Mouse (Mus musculus) Muller cell, postnatal 12 days (primary cell): ENCODE measurements at regions not wholly inside any gene's neighbourhood (a gene's known extent, or its start where the extent isn't known, plus 50 kb on each side); places are given as distances from the start of the nearest gene placed in this dataset.

Experiments used
- DNase-seq: peaks from one replicate; pipeline ENCODE4 v3.0.0-alpha.2; 2015; ENCODE audit errors: inconsistent ontology term

GRCm38 (mm10) chr13:14898495-14898894 lies 268.5 kb downstream of the AW209491 start:
- DNase-seq = no peak

- DNase-seq = peak; percentile 51
Observed at GRCm38 (mm10) chr13:14930137-14930785, 300.3 kb downstream of the AW209491 start.

DNA sequence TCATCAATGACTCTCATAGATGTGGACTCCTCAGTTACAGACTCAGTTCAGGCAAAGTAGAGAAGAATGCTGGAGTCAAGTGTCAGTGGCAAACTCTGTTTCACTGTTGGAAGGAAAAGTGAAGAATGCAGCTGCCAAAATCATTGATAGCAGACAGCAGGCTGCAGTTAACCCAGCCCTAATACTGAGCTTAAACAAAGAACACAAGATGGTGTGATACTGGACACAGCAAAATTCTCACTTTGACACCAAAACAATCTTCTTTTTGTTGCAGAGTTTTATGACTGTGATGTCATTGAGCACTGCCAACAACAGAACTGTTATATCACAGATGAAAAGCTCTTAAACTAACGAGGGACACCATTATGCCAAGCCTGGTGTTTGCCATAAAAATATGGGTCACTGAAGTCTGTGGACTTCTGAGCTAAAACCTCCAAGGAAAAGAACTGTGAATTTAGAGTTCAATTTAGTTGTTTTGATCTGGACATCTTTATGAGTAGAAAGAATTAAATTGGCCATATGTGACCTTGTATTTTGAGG lies 336.3 kb downstream of the AW209491 start:
- peak; percentile 34 for DNase-seq

DNA sequence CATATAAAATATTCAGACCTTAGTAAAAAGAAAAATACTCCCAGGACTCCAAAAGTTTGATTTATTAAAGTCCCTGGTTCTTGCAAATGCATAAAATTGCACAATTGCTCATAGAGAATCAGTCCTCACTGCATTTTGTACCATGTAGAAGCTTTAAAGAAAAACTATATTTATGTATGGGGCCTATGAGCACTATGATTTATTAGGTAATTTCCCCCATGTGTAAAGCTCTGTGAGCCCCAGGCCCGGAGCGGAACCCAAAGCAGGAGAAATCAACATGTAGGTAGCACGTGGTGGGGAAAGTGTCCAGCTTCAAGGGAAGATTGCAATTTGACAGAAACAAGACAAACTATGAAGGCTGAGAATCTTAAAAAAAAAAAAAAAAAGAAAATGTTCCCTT lies 372.7 kb downstream of the AW209491 start:
- DNase-seq = no peak

DNA sequence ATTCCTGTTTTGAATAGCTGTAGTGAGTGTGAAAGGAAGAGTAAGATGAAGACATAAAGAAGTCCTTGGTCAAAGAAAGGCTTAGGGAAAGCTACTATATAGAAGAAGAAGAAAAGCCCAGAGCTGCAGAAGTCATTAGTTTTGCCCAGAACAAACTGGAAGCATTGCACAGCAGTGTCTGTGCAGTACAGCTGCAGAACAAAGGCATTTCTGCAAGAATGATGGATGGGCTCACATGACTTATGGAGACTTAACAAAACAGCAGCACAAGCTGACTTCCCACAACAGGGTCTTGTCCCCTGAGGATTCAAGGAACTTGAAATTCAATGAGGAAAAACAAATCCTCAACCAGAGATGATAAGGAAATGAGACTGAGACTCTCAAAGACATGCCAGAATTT lies 381.7 kb downstream of the AW209491 start:
- DNase-seq = no peak

GRCm38 (mm10) chr13:15018811-15019745 lies 389.1 kb downstream of the AW209491 start:
- no peak for DNase-seq

DNA sequence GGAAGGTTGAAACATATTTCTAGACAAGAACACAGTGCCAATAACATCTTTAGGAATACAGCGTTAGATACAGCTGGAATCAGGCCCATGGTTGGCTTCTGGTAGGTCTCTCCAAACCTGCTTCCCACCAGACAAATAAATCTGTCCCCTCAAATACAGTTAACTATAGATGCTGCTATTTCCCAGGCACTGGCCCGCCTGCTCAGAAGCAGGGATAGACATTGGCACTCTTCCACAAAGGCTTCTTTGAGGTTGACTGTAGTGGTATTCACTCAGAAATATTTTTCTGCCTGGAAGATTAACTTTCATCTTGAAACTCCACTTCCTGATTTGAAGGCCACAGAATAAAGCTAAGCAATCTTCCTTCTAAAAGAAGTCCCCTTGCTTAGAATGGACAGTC lies 396.6 kb downstream of the AW209491 start:
- no peak for DNase-seq

DNA sequence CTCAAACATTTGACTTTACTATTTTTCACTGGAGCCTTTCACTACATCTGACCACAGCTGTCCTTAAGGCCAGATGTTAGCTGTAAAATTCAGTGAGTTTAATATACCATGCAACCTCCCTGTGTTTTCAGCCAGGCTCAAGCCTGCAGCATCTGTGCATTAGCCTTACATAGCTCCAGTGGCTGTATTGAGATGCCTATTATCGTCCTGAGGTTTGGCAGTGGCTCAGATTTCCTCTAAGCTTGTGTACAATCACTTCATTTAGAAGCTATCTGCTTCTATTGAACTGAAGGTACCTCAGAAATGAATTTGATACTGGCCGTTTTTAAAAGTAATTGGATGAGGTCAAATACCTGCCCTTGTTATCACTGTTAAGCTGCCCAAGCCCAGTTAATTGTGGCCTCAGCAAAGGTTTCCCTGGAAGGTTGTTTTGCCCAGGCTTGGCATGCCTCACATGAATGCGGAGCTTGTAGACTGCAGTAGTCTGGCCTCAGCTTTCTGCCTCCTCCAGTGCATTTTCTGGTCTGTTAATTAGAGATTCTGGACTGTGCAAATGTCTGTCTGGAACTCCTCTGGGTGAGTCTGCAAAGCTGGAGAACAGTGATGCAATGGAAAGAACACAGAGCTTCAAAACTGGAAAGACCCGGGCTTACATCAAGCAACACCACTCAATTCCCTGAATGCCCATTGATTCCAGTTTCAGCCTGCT lies 410.2 kb upstream of the Gli3 start:
- peak; percentile 88 for DNase-seq

DNA sequence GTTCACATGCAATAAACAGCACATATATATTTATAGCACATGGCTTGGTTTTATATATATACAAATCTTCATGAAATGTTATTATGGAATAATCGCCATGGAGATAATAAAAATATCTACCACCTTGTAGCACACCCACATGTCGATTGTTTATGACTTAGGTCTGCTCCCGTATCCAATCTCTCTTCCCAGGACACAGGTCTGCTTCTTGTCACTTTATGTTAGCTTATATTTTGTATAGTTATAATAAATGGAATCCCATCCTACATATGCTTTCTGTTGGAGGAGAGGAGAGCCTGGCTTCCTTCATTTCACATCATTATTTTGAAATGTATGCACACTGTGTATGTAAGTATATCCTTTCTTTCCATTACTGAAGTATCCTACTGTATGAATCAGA lies 408.3 kb upstream of the Gli3 start:
- no peak for DNase-seq

DNA sequence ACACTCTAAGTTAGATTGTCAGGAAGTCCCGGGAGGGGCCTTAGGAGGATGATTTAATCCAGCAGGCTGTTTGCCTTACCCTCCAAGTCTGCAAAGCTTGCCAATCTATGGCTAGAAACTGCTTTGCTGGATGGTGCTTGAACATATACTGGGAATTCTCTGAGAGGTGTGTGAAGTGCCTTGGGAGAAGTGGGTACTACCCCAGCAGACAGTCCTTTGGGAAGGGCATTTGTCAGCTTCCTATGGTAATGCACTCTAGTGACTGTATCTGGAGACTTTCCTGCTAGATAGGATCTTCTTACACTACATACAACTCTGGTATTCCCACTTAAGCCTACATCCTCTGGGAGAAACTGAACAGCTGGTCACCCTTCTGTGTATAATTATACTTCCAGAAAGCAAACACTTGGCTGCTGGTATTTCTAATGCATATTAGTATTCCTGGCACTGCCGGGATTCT lies 384.4 kb upstream of the Gli3 start:
- no peak for DNase-seq

GRCm38 (mm10) chr13:15079148-15079547 lies 383.9 kb upstream of the Gli3 start:
- DNase-seq = no peak

- no peak for DNase-seq
Observed at GRCm38 (mm10) chr13:15082255-15082932, 380.6 kb upstream of the Gli3 start.

- DNase-seq = peak; percentile 55
Observed at GRCm38 (mm10) chr13:15094836-15095235, 368.2 kb upstream of the Gli3 start.

DNA sequence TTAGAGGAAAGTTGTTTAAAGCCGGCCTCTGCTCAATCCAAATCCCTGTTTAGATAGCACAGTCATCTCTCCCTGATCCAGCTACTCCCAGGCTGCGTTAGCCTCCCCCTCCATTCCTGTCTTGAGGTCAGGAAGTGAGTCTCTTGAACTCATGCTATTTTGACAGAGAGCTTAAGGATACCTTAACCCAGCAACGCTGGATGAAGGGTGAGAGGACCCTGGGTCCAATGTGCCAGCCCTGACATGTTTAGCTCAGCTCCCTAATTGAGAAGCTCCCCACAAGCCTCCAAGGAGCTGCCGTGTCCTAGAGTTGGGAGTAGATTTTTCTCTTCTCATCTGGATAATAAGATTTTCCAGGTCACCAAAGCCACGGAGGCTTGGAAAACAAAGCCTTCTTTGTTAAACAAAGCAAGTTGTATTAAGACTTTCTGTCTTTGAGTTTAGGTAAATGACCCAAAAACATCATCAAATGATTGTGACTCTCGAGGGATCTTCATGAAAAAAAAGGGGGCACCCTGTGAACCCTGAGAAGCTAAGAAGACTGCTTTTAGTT lies 355.2 kb upstream of the Gli3 start:
- peak; percentile 77 for DNase-seq

DNA sequence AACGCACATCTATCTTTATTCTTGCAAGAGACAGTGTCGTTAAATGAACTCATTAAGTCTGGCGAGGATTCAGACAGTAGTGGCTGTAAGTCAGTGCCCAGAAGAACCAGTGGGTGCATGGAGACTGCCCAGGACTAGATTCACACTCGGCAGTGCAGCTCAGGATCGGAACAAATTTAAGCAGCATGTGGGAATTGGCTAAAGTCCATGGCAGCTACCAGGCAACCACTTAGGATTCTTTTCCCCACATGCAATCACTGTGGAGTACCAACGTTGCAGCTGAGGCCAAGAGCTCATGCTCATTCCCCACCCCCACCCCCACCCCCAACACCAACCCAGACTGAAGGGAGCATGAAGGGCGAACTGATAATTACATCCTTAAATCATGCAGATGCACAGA lies 349.7 kb upstream of the Gli3 start:
- DNase-seq = peak; percentile 50

DNA sequence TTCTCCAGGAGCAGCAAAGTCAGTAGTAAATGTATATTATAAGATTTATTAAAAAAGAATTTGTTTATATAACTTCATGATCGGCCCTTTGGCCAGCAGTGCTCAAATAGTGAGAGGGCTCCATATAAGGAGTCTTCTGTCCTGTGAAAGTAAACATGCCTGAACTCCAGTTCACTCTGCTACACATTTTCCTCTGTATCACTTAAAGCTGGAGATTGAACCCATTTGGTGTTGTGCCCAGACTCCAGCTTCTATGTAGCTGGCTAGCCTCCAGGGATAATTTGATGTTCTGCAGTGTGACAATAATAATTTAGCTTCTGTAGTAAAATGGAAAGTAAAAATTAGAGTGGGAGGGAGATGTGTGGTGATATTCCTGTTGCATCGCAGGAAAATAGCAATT lies 332.8 kb upstream of the Gli3 start:
- no peak for DNase-seq

GRCm38 (mm10) chr13:15146167-15146566 lies 316.9 kb upstream of the Gli3 start:
- no peak for DNase-seq

- DNase-seq = no peak
Observed at GRCm38 (mm10) chr13:15180898-15181297, 282.1 kb upstream of the Gli3 start.

GRCm38 (mm10) chr13:15211635-15212352 lies 251.2 kb upstream of the Gli3 start:
- no peak for DNase-seq

GRCm38 (mm10) chr13:15212353-15212850 lies 250.6 kb upstream of the Gli3 start:
- DNase-seq = peak; percentile 44
